Mouse (Mus musculus) kidney, adult 8-10 months (tissue): ENCODE data around the gene Clstn1.
A peak's percentile ranks its signal among the peaks of the same experiment; 100 is the strongest.

Source experiments
- DNase-seq, 2 experiments: peaks; one replicate each; pipeline ENCODE4 v3.0.0; 2022

Gene Clstn1

GRCm38 (mm10) chr4:149568622-149569021, 17.6 kb upstream of the Clstn1 start:
- no peak for DNase-seq

DNA sequence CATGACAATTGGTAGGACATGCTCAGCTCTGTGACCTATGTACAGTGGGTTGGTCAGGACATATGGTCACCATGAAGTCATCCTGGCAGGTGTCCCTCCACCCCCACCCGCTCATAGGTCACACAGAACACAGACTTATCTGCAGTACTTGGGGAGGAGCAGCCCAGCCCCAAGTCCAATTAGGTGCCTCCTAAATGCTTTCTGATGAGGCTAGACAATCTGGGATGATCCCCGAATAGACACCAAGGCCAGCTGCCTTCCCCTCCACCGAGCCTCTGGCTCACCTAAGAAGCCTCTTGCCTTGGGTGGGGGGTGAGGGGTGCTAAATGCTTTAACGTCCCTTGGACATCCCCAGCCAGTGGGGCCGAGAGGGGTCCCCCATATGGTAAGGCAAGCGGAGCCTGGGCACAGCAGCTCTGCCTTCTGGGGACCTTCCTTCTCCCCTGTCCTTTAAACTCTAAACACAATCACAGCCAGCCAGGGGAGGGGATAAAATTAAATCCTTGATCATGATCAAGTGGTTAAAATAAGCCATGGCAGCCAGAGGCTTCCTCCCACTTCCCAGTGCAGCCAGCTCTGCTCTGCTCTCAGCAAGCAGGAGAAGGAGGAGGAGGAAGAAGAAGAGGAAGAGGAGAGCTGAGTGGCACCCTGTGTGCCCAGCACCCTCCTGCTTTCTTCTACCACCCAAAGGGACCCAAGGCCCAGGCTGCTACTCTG, 16.3 kb upstream of the Clstn1 start:
- DNase-seq = no peak

GRCm38 (mm10) chr4:149570498-149570863, 15.8 kb upstream of the Clstn1 start:
- no peak for DNase-seq

- DNase-seq = peak; percentile 18 to 28
Observed at GRCm38 (mm10) chr4:149571209-149571608, 15.1 kb upstream of the Clstn1 start.

- DNase-seq = peak; percentile 91 to 92
Observed at GRCm38 (mm10) chr4:149571651-149572149, 14.6 kb upstream of the Clstn1 start.

DNA sequence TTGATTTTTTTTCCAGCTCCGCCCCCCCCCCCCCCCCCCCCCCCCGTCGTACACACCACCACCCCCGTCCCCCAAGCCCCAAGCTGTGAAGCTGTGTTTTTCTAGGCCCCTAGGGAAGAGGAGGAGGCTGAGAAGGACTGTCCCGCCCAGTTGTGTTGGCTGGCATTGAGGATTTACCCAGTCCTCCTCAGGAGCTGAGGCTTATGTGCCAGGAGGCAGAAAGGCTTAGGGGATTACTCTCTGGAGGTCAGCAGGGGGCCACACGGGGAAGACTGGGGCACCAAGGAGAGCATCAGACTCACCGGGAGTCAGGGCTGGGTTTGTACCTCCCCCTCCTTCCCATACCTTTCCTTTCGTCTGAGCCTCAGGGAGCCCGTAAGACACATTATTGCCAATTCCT, 13.8 kb upstream of the Clstn1 start:
- no peak for DNase-seq

DNA sequence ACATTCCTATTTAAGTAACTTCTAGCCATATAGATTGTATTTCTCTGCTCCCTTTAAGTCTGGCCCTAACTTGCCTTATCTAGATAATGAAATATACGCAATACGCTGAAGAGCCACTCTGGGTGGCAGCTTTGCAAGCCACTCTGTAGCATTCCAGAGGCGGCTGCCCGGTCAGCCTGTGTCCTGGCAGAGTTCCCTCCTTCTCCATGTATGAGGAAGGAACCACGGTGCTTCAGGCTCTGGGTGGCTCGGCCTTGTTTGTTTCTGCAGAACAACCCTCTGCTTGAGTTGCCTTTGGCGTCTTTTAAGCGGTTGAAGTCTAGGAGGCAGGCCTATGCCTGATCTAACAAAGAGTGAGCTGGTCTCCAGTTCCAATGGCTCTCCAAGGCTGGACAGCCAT, 13.4 kb upstream of the Clstn1 start:
- peak; percentile 36 to 38 for DNase-seq

DNA sequence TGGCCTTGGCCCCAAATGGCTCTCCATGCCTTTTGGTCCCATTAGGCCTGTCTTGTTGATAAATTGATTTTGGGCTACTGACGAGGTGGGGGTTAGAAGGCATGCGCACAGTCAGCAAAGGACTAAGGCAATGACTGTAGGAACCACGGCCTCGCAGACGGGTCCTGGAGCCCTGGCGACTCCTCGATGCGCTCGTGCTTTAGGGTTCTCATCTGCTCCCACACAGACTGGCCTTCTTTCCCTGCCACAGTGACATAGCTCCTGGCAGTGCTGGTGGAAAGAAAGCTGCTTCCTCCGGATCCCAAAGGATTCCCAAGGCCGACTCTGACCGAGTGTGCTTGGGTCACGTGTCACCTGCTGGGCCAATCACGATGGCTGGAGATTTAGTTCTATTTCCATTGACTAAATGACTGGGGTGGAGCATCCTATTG, 11.9 kb upstream of the Clstn1 start:
- peak; percentile 21 to 35 for DNase-seq

- DNase-seq = no peak
Observed at GRCm38 (mm10) chr4:149576061-149576460, 10.2 kb upstream of the Clstn1 start.

DNA sequence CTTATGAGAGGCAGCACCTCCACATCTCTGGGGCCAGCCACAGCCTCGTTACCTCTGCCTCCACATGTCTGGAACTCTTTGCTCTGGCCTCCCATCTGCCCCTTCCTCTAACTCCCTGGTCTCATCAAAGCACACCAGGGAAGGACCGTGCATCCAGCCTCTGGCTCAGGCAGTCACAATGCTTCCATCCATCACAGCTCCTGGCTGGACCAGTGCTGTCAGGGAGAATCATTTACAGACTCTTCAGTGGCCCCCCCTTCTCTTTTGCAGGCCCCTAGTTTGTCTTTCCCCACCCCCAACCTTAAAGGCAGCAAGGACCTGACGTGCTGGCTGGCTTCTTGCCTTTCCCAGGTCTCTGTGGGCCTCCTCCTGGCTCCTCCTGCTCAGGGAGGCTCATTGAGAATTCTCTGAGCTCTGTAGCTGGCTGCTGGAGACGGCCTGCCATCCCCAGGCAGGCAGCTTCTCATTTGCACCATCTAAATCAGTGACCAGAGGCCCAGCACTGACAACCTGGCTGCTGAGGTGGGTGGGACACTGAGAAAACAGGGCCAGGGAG, 9.2 kb upstream of the Clstn1 start:
- DNase-seq = no peak

- DNase-seq = no peak
Observed at GRCm38 (mm10) chr4:149578085-149578681, 8.1 kb upstream of the Clstn1 start.

GRCm38 (mm10) chr4:149578831-149579230, 7.4 kb upstream of the Clstn1 start:
- no peak for DNase-seq

- DNase-seq = no peak
Observed at GRCm38 (mm10) chr4:149585236-149585635, 1.0 kb upstream of the Clstn1 start.

DNA sequence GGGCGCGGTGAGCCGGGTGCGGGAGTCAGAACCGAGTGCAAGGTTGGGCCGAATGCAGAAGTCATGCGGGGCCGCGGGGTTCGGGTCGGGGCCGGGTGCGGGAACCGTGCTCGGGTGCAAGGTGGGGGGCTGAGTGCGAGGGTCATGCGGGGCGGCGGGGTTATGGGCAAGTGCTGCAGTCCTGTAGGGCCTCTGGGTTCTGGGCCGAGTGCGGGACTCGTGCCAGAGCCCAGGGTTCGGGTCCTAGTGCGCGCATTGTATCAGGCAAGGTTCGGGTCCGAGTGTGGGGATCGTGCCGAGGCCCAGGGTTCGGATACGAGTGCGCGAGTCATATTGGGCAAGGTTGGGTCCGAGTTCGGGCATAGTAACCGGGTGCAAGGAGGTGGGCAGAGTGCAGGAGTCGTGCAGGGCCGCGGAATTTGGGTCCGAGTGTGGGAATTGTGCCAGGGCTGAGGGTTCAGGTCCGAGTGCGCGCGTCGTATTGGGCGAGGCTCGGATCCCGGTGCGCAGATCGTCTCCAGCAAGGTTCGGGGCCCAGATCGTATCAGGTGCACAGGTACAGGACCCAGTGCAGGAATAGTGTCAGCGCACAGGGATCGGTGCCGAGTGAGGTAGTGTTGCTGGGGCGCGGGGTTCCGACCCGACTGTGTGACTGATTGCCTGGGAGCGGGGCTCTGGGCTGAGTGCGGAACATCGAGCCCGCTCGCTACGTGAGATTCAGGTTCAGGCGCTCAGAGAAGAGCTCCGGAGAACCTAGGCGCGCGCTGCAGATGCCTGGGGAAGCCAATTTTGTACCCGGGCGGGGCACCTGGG, 721 bp downstream of the Clstn1 start:
- no peak for DNase-seq

GRCm38 (mm10) chr4:149587596-149588168, 1.4 kb downstream of the Clstn1 start:
- DNase-seq = no peak

DNA sequence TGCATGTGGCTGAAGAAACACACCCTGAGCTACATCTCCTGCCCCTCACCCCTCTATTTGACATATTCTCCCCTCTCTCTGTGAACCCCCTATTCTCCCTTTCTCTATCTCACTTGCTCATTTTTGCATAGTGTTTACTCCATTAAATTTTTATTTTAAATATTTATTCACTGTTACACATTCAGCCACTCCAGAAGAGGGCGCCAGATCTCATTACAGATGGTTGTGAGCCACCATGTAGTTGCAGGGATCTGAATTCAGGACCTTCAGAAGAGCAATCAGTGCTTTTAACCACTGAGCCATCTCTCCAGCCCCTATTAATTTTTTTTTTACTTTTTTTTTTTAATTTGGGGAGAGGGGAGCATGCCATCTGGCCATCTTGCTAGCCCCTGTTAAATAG, 3.9 kb downstream of the Clstn1 start:
- DNase-seq = no peak

- no peak for DNase-seq
Observed at GRCm38 (mm10) chr4:149591486-149591885, 5.2 kb downstream of the Clstn1 start.

- DNase-seq = no peak
Observed at GRCm38 (mm10) chr4:149594913-149595581, 8.8 kb downstream of the Clstn1 start.

GRCm38 (mm10) chr4:149597641-149598208, 11.5 kb downstream of the Clstn1 start:
- peak in 1 of 2 experiments; percentile 19 for DNase-seq

- no peak for DNase-seq
Observed at GRCm38 (mm10) chr4:149599549-149599948, 13.3 kb downstream of the Clstn1 start.

- DNase-seq = no peak
Observed at GRCm38 (mm10) chr4:149600130-149600529, 13.9 kb downstream of the Clstn1 start.

DNA sequence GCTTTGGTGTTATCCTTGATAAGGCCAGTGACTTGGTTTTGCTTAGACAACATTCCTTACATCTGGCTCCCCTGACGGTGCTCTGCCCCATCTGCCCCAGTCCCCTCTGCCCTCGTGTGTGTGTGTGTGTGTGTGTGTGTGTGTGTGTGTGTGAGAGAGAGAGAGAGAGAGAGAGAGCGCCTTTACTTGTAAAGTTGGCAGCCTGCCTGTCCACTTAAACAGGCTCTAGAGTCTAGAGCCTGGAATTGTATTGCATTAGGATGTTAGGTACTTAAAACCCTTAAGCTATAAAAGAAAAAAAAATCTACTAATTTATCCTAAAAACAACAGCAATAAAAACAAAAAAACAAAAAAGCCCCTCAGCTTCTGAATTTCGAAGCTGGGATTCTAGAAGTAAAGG, 15.2 kb downstream of the Clstn1 start:
- no peak for DNase-seq
